Mouse (Mus musculus) kidney, adult 2 months (tissue): ENCODE data around the gene 4931422A03Rik.

Experiments
- CTCF ChIP-seq: fragments of 200-500 bp; conservative IDR thresholded peaks from 2 replicates; pipeline ENCODE4 v1.5.1; 2011; ENCODE audit warnings: low read depth, mild to moderate bottlenecking, control low read depth, low read length, moderate library complexity, mixed read lengths; ENCODE audit not compliant: insufficient read depth, insufficient read length
- POLR2A ChIP-seq: fragments of 200-500 bp; IDR thresholded peaks from one replicate; pipeline ENCODE4 v1.6.1; 2011; ENCODE audit warnings: low read depth, low read length, control low read depth

DNA sequence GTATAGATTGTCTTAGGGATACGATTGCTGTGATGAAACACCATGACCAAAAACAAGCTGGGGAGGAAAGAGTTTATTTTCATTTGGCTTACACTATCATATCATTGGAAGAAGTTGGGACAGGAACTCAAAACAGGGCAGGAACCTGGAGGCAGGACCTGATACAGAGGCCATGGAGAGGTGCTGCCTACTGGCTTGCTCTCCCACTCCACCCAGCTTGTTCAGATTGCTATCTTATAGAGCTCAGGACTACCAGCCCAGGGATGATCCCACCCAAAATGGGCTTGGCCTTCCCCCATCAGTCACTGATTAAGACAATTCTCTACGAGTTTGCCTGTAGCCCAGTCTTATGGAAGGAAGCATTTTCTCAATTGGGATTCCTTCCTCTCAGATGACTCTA is 36.0 kb upstream of the 4931422A03Rik start:
- TF ChIP-seq CTCF (no peak), POLR2A (no peak)
